Mouse (Mus musculus) limb, embryonic 15.5 days (tissue): Measurements from ENCODE around the gene Ms4a4b. TPM values are rescaled to one million over a fixed set of nuclear protein-coding genes. Genes with fewer than 3 reads are reported as not detected.
"Not testable (repeated sequence)": the region's sequence is repeated elsewhere in the genome, so short reads cannot be mapped to it uniquely, and the experiment has no call there.

Experiments
- ATAC-seq: fragments of 200-750 bp; cut with Nextera tagmentation; 2 replicates; pipeline ENCODE4 v1.8.0; 2017; ENCODE audit warnings: low read depth, moderate TSS enrichment; ENCODE audit not compliant: insufficient number of reproducible peaks, low FRiP score, low TSS enrichment
- H3K27ac ChIP-seq: fragments of 300-500 bp; sonication (generic); 2 replicates; pipeline ENCODE4 v1.5.1; 2015; ENCODE audit warnings: moderate library complexity, mild to moderate bottlenecking, inconsistent platforms
- H3K27me3 ChIP-seq: fragments of 300-500 bp; sonication (generic); 2 replicates; pipeline ENCODE4 v1.6.1; 2015; ENCODE audit warnings: inconsistent platforms
- H3K36me3 ChIP-seq: fragments of 300-500 bp; sonication (generic); 2 replicates; pipeline ENCODE4 v1.6.1; 2015; ENCODE audit warnings: inconsistent platforms
- H3K4me1 ChIP-seq: fragments of 300-500 bp; sonication (generic); 2 replicates; pipeline ENCODE4 v1.6.1; 2015; ENCODE audit warnings: inconsistent platforms
- H3K4me2 ChIP-seq: fragments of 300-500 bp; sonication (generic); 2 replicates; pipeline ENCODE4 v1.6.1; 2015; ENCODE audit warnings: mild to moderate bottlenecking, inconsistent platforms
- H3K4me3 ChIP-seq: fragments of 300-500 bp; sonication (generic); 2 replicates; pipeline ENCODE4 v1.5.1; 2015; ENCODE audit warnings: mild to moderate bottlenecking, inconsistent platforms
- H3K9ac ChIP-seq: fragments of 300-500 bp; sonication (generic); 2 replicates; pipeline ENCODE4 v1.6.1; 2015; ENCODE audit warnings: inconsistent platforms
- H3K9me3 ChIP-seq: fragments of 300-500 bp; sonication (generic); 2 replicates; pipeline ENCODE4 v1.6.1; 2016; ENCODE audit warnings: inconsistent platforms
- WGBS: fragments of 180-500 bp; shearing (Covaris S2); methylation state at CpG from one replicate; pipeline ENCODE4 v1.1.7; 2015; 5-methylcytosine and 5-hydroxymethylcytosine counted together
- polyA plus RNA-seq: library from polyadenylated mRNA; unstranded; fragments of >200 nt; fragmentation: Nextera tagmentation; extraction: Ambion mirVana; gene quantifications from 2 replicates; pipeline ENCODE4 v1.2.1, GENCODE M21; 2015

Ms4a4b gene
- polyA plus RNA-seq: 0.19 and 0.27 TPM in 2 replicates

DNA sequence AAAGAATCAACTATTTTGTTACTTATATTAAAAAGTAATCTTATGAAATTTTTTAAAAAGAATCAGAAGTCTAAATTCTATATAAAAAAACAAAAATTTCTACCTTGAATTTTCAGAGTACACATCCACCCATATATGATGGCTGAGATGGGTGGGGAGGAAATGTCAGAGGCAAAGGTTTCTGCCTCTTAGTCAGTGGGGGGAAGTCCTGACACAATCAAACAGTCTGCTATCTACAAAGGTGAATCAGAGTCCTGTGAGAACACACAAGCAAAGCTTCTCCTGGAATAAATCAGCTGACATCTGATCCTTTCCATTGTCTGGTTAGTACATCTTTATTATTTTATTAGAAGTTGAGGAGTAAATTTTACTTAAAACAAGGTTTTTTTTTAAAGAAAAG, at the start of gene Ms4a4b:
Gene Ms4a4b, plus strand, starts transcription at position 216 of the 400 bp plus-strand sequence.
- Histone ChIP-seq H3K4me2 (no peak within 1 kb of the TSS), H3K27ac (no peak within 1 kb of the TSS), H3K9me3 (no peaks in the 10 kb centered on the region), H3K9ac (no peak within 1 kb of the TSS), H3K36me3 (no peaks in the 10 kb centered on the region), H3K27me3 (no peaks in the 10 kb centered on the region), H3K4me3 (no peak within 1 kb of the TSS), H3K4me1 (no peaks in the 10 kb centered on the region)
- no peak for ATAC-seq

DNA sequence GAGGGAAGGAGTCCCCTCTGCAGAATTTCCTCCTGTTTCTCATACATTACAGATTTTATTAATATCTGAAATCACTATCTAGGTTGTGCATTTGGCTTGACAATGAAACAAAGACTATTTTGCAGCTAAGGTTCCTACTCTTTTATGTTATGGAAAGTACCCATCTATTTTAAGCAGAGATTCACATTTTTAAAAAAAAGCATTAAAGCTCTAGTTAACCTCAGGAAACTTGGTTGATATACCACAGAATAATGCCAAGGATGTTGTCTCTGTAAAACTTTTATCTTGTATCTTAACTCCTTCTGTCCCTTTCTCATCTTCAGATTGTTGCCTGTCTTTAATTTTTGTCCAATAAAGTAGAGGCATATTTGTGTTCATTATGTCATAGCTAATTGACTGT, 47.6 kb upstream of the Ms4a4b start:
- ATAC-seq: no peak
- H3K4me1 ChIP-seq: no peaks in the 10 kb centered on the region

DNA sequence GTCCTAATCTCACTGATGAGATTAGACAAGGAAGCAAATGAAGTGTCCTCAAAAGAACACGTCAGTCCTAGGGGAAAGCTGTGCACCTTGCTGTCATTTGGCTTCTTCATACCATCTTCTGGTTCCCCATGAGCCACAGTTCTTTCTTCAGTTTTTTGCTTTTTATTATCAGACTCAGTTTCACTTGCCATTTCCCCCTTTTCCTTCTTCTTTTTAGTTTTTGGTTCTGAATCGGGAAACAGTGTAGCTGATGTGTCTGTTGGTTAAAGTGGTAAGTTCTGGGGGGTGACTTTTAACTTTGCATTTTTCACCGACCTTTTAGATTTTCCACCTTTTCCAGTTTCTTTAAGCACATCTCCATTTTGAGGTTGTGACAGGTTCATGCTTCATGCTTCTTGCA, 38.8 kb upstream of the Ms4a4b start, which contains the start of gene Ms4a4c:
Gene Ms4a4c, plus strand, starts transcription at position 244 of the 400 bp plus-strand sequence.
- H3K9ac ChIP-seq: no peak within 1 kb of the TSS
- H3K36me3 ChIP-seq: no peaks in the 10 kb centered on the region
- H3K4me1 ChIP-seq: no peaks in the 10 kb centered on the region
- H3K27me3 ChIP-seq: no peaks in the 10 kb centered on the region
- H3K27ac ChIP-seq: no peak within 1 kb of the TSS
- ATAC-seq: no peak
- no peak within 1 kb of the TSS for H3K4me3 ChIP-seq
- H3K9me3 ChIP-seq: no peaks in the 10 kb centered on the region
- H3K4me2 ChIP-seq: no peak within 1 kb of the TSS
- WGBS: 82% methylated on average over 3 of the region's 3 CpGs

More for the DNA sequence above, 47.6 kb upstream of the Ms4a4b start:
- Histone ChIP-seq H3K27ac (no peak overlapping the region), H3K9me3 (no peaks in the 10 kb centered on the region), H3K9ac (no peak overlapping the region), H3K4me2 (no peak overlapping the region), H3K36me3 (no peaks in the 10 kb centered on the region), H3K4me3 (no peak overlapping the region), H3K27me3 (no peaks in the 10 kb centered on the region)

DNA sequence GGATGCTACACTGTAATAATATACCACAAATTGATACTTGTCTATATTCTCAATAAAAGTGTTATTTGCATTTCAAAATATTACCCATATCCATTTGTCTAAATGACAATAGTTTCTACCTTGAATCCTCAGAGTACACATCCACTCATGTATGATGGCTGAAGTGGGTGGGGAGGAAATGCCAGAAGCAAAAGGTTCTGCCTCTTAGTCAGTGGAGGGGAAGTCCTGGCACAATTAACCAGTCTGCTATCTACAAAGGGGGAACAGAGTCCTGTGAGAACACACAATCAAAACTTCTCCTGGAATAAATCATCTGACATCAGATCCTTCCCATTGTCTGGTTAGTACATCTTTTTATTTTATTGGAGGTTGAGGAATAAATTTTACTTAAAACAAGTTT, 35.9 kb upstream of the Ms4a4b start:
- Histone ChIP-seq H3K27me3 (no peaks in the 10 kb centered on the region), H3K9me3 (no peaks in the 10 kb centered on the region), H3K36me3 (no peaks in the 10 kb centered on the region), H3K4me2 (no peak overlapping the region), H3K4me1 (no peaks in the 10 kb centered on the region), H3K27ac (no peak overlapping the region), H3K9ac (no peak overlapping the region), H3K4me3 (no peak overlapping the region)
- ATAC-seq: no peak

DNA sequence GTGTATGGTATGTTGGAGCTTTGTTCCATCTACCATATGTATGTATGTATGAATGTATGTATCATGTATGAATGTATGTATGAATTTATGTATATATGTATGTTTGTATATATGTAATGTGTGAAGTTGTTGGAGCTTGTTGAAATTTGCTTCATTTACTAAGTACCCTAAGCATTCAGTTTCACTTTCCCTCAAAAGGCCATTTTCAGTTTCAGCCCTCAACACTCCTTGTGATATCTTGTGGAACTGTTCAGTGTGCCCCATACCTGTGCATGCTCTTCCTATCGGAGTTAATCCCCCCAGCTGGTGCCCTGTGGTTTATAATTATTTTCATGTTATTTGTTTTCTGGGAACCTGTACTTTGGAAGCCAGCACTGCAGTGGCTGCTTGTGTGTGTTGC, 34.8 kb upstream of the Ms4a4b start:
- 89% methylated on average over 1 of the region's 1 CpGs for WGBS
- Histone ChIP-seq H3K4me2 (no peak overlapping the region), H3K27ac (no peak overlapping the region), H3K9ac (no peak overlapping the region), H3K4me1 (no peaks in the 10 kb centered on the region), H3K27me3 (no peaks in the 10 kb centered on the region), H3K9me3 (no peaks in the 10 kb centered on the region), H3K36me3 (no peaks in the 10 kb centered on the region), H3K4me3 (no peak overlapping the region)
- no peak for ATAC-seq

DNA sequence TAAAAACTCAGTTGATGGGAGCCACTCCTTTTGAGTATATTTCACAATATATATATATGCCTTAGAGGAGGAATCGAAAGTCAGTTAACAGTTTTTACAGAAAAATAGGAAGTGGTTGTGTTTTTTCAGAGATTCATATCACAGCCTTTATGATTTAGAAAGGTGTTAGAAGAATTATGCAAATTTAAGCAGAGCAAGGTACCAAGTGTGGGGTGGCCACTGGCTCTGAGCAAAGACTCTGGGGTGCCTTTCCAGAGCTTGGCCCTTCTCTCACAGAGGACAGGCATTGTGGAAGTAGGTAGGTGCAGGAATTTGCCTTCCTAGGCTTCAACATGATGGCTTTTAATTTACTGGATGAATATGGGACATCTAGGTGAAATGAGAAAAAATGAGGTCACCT, 31.7 kb upstream of the Ms4a4b start:
- H3K9ac ChIP-seq: no peak overlapping the region
- H3K36me3 ChIP-seq: no peaks in the 10 kb centered on the region
- H3K27ac ChIP-seq: no peak overlapping the region
- H3K4me3 ChIP-seq: no peak overlapping the region
- ATAC-seq: no peak
- H3K9me3 ChIP-seq: no peaks in the 10 kb centered on the region
- no peaks in the 10 kb centered on the region for H3K27me3 ChIP-seq
- 68% methylated on average over 1 of the region's 1 CpGs for WGBS
- H3K4me2 ChIP-seq: no peak overlapping the region
- H3K4me1 ChIP-seq: no peaks in the 10 kb centered on the region

DNA sequence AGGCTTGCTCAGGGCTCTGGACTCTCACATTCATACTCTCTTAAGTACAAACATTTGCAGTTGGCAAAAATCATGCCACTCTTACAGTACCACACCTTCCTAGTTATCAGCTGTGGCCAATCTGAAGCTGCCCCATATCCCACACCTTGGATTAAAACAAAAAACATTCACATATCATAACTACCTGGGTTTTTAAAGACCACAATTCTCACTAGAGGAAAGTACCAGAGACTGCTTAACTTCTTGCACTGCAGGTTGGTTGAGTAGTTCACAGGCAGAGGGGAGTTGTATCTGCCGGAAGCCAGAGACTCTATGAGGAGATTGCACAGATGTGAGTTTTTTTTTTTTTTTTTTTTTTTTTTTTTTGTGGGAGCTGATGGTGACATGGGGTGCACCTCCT, 29.3 kb upstream of the Ms4a4b start:
- Histone ChIP-seq H3K9me3 (no peaks in the 10 kb centered on the region), H3K9ac (no peak overlapping the region), H3K36me3 (no peaks in the 10 kb centered on the region), H3K27me3 (no peaks in the 10 kb centered on the region), H3K4me2 (no peak overlapping the region), H3K4me3 (no peak overlapping the region), H3K4me1 (no peaks in the 10 kb centered on the region), H3K27ac (no peak overlapping the region)
- 96% methylated on average over 1 of the region's 1 CpGs for WGBS
- no peak for ATAC-seq

DNA sequence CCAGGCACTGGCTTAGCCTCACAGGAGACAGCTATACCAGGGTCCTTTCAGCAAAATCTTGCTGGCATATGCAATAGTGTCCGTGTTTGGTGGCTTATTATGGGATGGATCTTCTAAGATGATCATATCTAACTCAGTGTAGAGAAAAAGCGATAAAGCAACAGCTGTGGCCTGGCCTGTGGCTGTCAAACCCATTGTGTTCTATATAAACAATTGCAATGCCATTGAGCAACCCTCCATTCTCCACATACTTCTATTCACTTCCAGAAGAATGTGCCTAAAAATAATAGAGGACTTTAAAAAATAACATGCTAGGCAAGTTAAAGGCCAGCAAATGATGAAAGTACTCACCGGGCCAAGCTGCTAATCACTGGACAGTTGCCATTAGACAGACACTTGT, 27.8 kb upstream of the Ms4a4b start:
- no peaks in the 10 kb centered on the region for H3K9me3 ChIP-seq
- no peaks in the 10 kb centered on the region for H3K36me3 ChIP-seq
- WGBS: 72% methylated on average over 3 of the region's 3 CpGs
- no peak overlapping the region for H3K27ac ChIP-seq
- no peak for ATAC-seq
- H3K4me1 ChIP-seq: no peaks in the 10 kb centered on the region
- no peak overlapping the region for H3K9ac ChIP-seq
- H3K4me2 ChIP-seq: no peak overlapping the region
- no peaks in the 10 kb centered on the region for H3K27me3 ChIP-seq
- H3K4me3 ChIP-seq: no peak overlapping the region

DNA sequence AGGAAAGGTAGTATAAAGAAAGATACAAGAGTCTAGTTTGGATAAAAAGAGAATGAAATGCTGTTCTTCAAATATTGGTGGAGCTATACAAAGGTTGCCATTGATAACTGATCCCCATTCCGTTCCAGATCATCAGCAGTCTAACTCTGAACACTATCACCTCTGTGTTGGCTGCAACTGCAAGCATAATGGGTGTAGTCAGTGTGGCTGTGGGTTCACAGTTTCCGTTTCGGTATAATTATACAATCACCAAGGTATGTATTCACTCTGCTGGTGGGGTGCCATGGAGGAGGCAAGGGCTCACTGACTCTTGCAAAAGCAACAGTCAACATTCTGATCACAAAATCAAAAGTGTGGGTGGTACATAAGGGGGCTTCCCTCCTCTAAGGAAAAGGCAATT, 24.5 kb upstream of the Ms4a4b start:
- H3K36me3 ChIP-seq, H3K9me3 ChIP-seq, H3K27ac ChIP-seq, H3K9ac ChIP-seq, H3K4me1 ChIP-seq, H3K4me3 ChIP-seq, H3K27me3 ChIP-seq, H3K4me2 ChIP-seq, ATAC-seq: not testable (repeated sequence)
- WGBS: 89% methylated on average over 3 of the region's 3 CpGs

DNA sequence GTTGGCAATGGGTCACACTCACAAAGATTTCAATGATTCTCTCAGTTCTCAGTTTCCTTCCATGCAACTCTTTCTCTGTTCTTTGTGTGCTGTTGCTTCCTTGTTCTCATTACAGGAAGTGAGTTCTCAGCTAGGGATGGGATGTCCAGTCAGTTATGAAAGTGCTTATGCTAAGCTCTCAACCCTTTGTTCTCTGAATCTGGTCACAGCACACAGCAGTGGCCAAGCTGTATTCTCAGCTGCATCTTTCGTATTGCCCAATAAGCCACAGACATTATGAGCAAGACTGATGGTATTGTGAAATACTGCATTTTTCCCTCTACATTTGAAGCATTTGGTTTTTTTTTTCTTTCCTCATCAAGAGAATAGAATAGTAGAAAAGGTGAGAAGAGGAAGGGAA, 12.1 kb upstream of the Ms4a4b start:
- not testable (repeated sequence) for H3K27ac ChIP-seq, H3K9ac ChIP-seq, H3K4me2 ChIP-seq, H3K4me3 ChIP-seq, ATAC-seq, H3K27me3 ChIP-seq, H3K9me3 ChIP-seq, H3K4me1 ChIP-seq, H3K36me3 ChIP-seq
- 87% methylated on average over 1 of the region's 1 CpGs for WGBS

DNA sequence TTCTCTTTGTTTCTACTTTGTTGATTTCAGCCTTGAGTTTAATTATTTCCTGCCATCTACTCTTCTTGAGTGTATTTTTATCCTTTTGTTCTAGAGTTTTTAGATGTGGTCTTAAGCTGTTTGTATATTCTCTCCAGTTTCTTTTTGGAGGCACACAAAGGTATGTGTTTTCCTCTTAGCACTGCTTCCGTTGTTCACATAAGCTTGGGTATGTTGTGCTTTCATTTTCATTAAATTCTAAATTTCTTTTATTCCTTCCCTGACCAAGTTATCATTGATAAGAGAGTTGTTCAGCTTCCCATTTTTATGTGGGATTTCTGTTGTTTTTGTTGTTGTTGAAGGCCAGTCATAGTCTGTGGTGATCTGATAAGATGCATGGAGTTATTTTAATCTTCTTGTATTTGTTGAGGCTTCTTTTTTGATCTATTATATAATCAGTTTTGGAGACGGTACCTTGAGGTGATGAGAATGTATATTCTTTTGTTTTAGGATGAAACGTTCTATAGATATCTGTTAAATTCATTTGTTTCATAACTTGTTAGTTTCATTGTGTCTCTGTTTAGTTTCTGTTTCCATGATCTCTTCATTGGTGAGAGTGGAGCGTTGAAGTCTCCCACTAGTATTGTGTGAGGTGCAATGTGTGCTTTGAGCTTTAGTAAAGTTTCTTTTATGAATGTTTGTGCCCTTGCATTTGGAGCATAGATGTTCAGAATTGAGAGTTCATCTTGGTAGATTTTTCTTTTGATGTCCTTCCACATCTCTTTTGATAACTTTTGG, 8.1 kb upstream of the Ms4a4b start:
- no peak overlapping the region for H3K4me2 ChIP-seq
- WGBS: 85% methylated on average over 4 of the region's 4 CpGs
- H3K27ac ChIP-seq: no peak overlapping the region
- no peak for ATAC-seq
- no peak overlapping the region for H3K4me3 ChIP-seq
- H3K36me3 ChIP-seq: no peaks in the 10 kb centered on the region
- no peak overlapping the region for H3K9ac ChIP-seq
- H3K9me3 ChIP-seq: no peaks in the 10 kb centered on the region
- H3K4me1 ChIP-seq: no peaks in the 10 kb centered on the region
- no peaks in the 10 kb centered on the region for H3K27me3 ChIP-seq

DNA sequence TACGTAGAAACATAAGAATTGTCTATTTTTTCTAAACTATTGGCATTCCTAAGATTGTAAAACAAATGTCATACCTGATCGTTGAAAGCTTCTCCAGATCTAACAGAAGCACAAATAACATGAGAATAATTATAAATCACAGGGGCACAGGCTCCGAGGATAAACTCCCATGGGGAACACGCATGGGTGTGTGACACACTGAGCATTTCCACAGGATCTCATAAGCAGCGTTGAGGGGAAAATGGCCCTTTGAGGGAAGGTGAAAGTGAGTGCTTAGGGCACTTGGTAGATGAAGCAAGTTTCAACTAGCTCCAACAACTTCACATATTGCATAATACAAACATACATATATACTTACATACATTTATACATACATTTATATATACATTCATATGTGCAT, 611 bp downstream of the Ms4a4b start:
- H3K9me3 ChIP-seq: no peaks in the 10 kb centered on the region
- no peak for ATAC-seq
- no peak overlapping the region for H3K4me2 ChIP-seq
- no peaks in the 10 kb centered on the region for H3K27me3 ChIP-seq
- no peak overlapping the region for H3K9ac ChIP-seq
- no peaks in the 10 kb centered on the region for H3K4me1 ChIP-seq
- WGBS: 80% methylated on average over 5 of the region's 5 CpGs
- H3K27ac ChIP-seq: no peak overlapping the region
- no peaks in the 10 kb centered on the region for H3K36me3 ChIP-seq
- no peak overlapping the region for H3K4me3 ChIP-seq

DNA sequence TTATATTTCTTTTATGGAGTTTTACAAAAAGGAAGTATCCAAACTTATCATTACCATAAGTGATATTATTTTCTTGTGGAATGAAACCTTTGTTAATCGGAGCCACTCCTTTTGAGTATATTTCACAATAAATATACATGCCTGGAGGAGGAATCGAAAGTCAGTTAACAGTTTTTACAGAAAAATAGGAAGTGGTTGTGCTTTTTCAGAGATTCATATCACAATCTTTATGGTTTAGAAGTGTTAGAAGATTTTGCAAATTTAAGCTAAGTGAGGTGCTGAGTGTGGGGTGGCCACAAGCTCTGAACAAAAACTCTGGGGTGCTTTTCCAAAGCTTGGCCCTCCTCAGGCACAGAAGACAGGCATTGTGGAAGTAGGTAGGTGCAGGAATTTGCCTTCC, 3.9 kb downstream of the Ms4a4b start:
- Histone ChIP-seq H3K4me3 (no peak overlapping the region), H3K27ac (no peak overlapping the region), H3K4me2 (no peak overlapping the region), H3K4me1 (no peaks in the 10 kb centered on the region), H3K9ac (no peak overlapping the region), H3K27me3 (no peaks in the 10 kb centered on the region), H3K36me3 (no peaks in the 10 kb centered on the region), H3K9me3 (no peaks in the 10 kb centered on the region)
- ATAC-seq: no peak
- 76% methylated on average over 2 of the region's 2 CpGs for WGBS
